ENCODE assay signal across 8 mouse cellular contexts in the genomic region with DNA sequence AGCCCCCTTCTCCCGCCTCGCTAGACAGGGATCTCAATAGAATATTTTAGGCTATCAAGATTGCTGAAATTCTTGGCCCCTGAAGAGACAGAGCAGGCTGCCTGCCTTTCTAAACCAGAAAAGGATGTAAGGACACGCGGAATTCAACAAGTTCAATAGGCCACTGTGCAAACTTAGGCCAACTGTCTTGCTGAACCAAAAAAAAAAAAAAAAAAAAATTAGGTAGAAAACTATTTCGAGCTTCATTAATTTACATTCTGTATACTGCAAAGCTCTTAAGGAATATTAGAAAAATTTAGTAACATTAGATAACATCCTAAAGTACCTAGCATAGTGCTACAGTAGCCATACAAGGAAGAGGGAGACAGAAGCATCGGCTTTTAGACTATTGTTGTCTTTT.
DNase-seq lines count a peak whose midpoint lies in the region; ATAC-seq and TF ChIP-seq lines count a peak whose summit lies in the region.

No protein-coding gene starts in this region.

- TF ChIP-seq EP300 in ES-Bruce4 (IDR thresholded peaks at IDR 0.05; ENCODE audit: insufficient read depth, low read depth, low read length), result no peak

- no peak for TF ChIP-seq POLR2A in ES-Bruce4 (IDR thresholded peaks at IDR 0.05; ENCODE audit: insufficient read depth, low read length)

- peaks cover 37% of the 10 kb centered on the region for H3K4me1 ChIP-seq in heart, embryonic 12.5 days (replicated peaks)
- no peaks in the 10 kb centered on the region for H3K4me1 ChIP-seq in ES-Bruce4 (ENCODE audit: control insufficient read depth, insufficient read depth, low read length)
- H3K4me1 ChIP-seq in hindbrain, embryonic 10.5 days (replicated peaks), result peaks cover 30% of the 10 kb centered on the region
- H3K4me1 ChIP-seq in liver, embryonic 16.5 days (ENCODE audit: control insufficient read depth, low read depth, low read length), result no peaks in the 10 kb centered on the region; the same call in 1 of the 2 replicates

- DNase-seq in heart, postnatal 25 days (ENCODE audit: low spot score), result no peak
- DNase-seq in hindbrain, embryonic 10.5 days (ENCODE audit: low spot score), result no peak
- no peak for DNase-seq in adrenal gland, adult (ENCODE audit: inconsistent age in 2 of 2, low spot score in 1 of 2)

- no peak for TF ChIP-seq CTCF in ES-Bruce4 (IDR thresholded peaks at IDR 0.05; ENCODE audit: low read depth, low read length)

- no peak for ATAC-seq in heart, embryonic 12.5 days (ENCODE audit: insufficient number of reproducible peaks, low FRiP score)
- no peak for ATAC-seq in liver, embryonic 16.5 days (ENCODE audit: low read depth)
- no peak for ATAC-seq in monocyte, adult 5-6 weeks (replicated peaks; ENCODE audit: insufficient number of reproducible peaks, low FRiP score, low TSS enrichment, poor library complexity, severe bottlenecking)
- no peak for ATAC-seq in activated CD4-positive, CD25-positive, alpha-beta regulatory T cell, adult 4 months

- H3K9ac ChIP-seq in heart, embryonic 12.5 days, result no peak overlapping the region; the same call in 1 of the 2 replicates
- peak overlapping the region; percentile 96 for H3K9ac ChIP-seq in ES-Bruce4 (ENCODE audit: low read depth, poor library complexity, severe bottlenecking)
- no peak overlapping the region for H3K9ac ChIP-seq in liver, embryonic 16.5 days (ENCODE audit: low read depth, low read length)

- no peaks in the 10 kb centered on the region for H3K27me3 ChIP-seq in heart, embryonic 12.5 days (replicated peaks)
- no peaks in the 10 kb centered on the region for H3K27me3 ChIP-seq in ES-Bruce4 (ENCODE audit: control insufficient read depth, insufficient read depth, low read length, poor library complexity, severe bottlenecking)
- no peaks in the 10 kb centered on the region for H3K27me3 ChIP-seq in hindbrain, embryonic 10.5 days (ENCODE audit: insufficient read depth, poor library complexity, severe bottlenecking)
- H3K27me3 ChIP-seq in liver, embryonic 16.5 days (ENCODE audit: control insufficient read depth, insufficient read depth, low read depth, low read length), result peaks cover 35% of the 10 kb centered on the region

- peak overlapping the region; percentile 64 for H3K4me2 ChIP-seq in heart, embryonic 12.5 days
- H3K4me2 ChIP-seq in liver, embryonic 16.5 days (ENCODE audit: low read depth, low read length), result peak overlapping the region; percentile 63

- intact Hi-C loops in heart, postnatal 25 days (cut with DNase I), result loop anchor here (5.0 kb wide), 1 partner anchor 41 kb away; no protein-coding TSS in a partner anchor

- H3K27ac ChIP-seq in heart, embryonic 12.5 days (ENCODE audit: poor library complexity, severe bottlenecking), result peak overlapping the region; percentile 96
- peak overlapping the region; percentile 59; the same call in 1 of the 2 replicates for H3K27ac ChIP-seq in ES-Bruce4 (ENCODE audit: insufficient read depth, low read length)
- H3K27ac ChIP-seq in hindbrain, embryonic 10.5 days, result peak overlapping the region; percentile 98
- H3K27ac ChIP-seq in liver, embryonic 16.5 days (ENCODE audit: low read length), result peak overlapping the region; percentile 30; the same call in 1 of the 2 replicates

- WGBS in heart, embryonic 12.5 days, result 26% methylated on average over 6 of the region's 6 CpGs
- WGBS in hindbrain, embryonic 10.5 days, result 47% methylated on average over 6 of the region's 6 CpGs
- 26% methylated on average over 6 of the region's 6 CpGs for WGBS in liver, embryonic 16.5 days (ENCODE audit: insufficient replicate concordance)

- H3K9me3 ChIP-seq in heart, embryonic 12.5 days (replicated peaks), result no peaks in the 10 kb centered on the region
- no peaks in the 10 kb centered on the region for H3K9me3 ChIP-seq in ES-Bruce4 (replicated peaks; ENCODE audit: control insufficient read depth, insufficient read depth, low read length, poor library complexity, severe bottlenecking)
- no peaks in the 10 kb centered on the region for H3K9me3 ChIP-seq in hindbrain, embryonic 10.5 days
- no peaks in the 10 kb centered on the region for H3K9me3 ChIP-seq in liver, embryonic 16.5 days (replicated peaks; ENCODE audit: control insufficient read depth, low read length)

- H3K36me3 ChIP-seq in heart, embryonic 12.5 days, result no peaks in the 10 kb centered on the region
- no peaks in the 10 kb centered on the region for H3K36me3 ChIP-seq in ES-Bruce4 (ENCODE audit: control insufficient read depth, insufficient read depth, low read length, poor library complexity, severe bottlenecking)
- no peaks in the 10 kb centered on the region for H3K36me3 ChIP-seq in hindbrain, embryonic 10.5 days
- H3K36me3 ChIP-seq in liver, embryonic 16.5 days (ENCODE audit: control insufficient read depth, insufficient read depth), result no peaks in the 10 kb centered on the region

- H3K4me3 ChIP-seq in heart, embryonic 12.5 days, result peak overlapping the region; percentile 86
- H3K4me3 ChIP-seq in ES-Bruce4 (ENCODE audit: low read depth, low read length), result peak overlapping the region; percentile 73; the same call in 1 of the 2 replicates
- H3K4me3 ChIP-seq in hindbrain, embryonic 10.5 days, result peak overlapping the region; percentile 90
- no peak overlapping the region for H3K4me3 ChIP-seq in liver, embryonic 16.5 days (ENCODE audit: low read depth, low read length)

Comparison
In these comparisons a context has a peak if more than half of its experiments do, and no peak if none do; other contexts are left out.
1. H3K27ac ChIP-seq: peak in every context shown above with its lines; median percentile 98 in hindbrain, embryonic 10.5 days; 96 in heart, embryonic 12.5 days; 59 in ES-Bruce4; 30 in liver, embryonic 16.5 days.